Mouse (Mus musculus): ENCODE data around the gene Asb2.

- TF ChIP-seq POLR2A (IDR thresholded peaks at IDR 0.05; ENCODE audit: control insufficient read depth, low read depth, low read length) = no peak
- TF ChIP-seq CTCF (IDR thresholded peaks at IDR 0.05; ENCODE audit: control insufficient read depth, insufficient read depth, insufficient replicate concordance, low read depth, low read length) = no peak
Measured at GRCm38 (mm10) chr12:103393528-103393927, 37.7 kb upstream of the Asb2 start.
